Mouse (Mus musculus) thymus, adult 18-20 months (tissue): ENCODE results near the gene Napsa.

Experiments
- DNase-seq, 2 experiments: peaks; one replicate each; pipeline ENCODE4 v3.0.0; 2022; ENCODE audit warnings: mixed read lengths in 2 of 2

Gene Napsa

DNA sequence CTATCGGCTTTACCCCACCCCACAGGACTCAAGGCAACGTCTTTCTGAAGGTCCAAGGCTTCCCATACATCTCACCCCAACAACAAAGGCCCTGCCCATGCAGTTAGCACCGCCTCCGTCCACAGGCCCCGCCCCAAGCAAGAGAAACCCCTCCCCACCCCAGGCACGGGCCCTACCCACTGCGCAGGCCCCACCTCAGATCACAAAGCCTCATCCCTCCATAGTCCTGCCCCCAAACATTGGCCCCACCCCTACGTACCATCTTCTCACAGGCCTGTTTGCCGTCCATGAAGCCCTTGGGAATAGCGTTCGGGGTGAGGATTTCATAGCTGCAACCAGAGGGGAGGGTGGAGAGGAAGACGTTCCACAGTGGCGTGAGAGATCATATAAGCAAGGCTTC, 60.5 kb downstream of the Napsa start:
- no peak for DNase-seq

DNA sequence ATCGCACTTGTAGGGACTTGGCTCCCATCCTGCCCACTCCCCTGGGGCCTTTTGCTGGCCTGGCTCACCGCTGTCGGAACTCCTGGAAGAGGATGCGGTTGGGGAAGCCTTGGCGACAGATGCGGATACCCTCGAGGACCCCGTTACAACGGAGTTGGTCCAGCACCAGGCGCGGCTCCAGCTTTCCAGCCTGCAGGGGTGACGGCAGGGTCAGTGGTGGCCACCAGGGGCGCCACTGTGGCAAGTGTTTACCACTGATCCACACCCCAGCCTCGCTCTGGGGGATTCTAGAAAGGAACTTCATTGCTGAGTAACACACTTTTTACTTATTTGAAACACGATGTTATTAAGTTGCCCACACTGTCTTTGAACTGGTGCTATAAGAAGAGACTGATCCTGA, 61.2 kb downstream of the Napsa start:
- DNase-seq, result no peak
